In genomic region chr5:31108000-31108490, GRCm38 (mm10) we compare ENCODE assay signal across 18 mouse cellular contexts. TPM values are rescaled to one million over a fixed set of nuclear protein-coding genes. Genes with fewer than 3 reads are reported as not detected.
DNase-seq lines count a peak whose midpoint lies in the region; ATAC-seq and TF ChIP-seq lines count a peak whose summit lies in the region.
"Had no signal": no experiment of that assay in that cellular context is flagged by ENCODE, and none has a peak within 500 bp of the region (broad histone marks: within the 10 kb centered on the region; RNA-seq: fewer than 3 reads in every experiment).

Gene Slc30a3 (minus strand): TSS chr5:31108237.

- H3K4me2 ChIP-seq in midbrain, embryonic 14.5 days (ENCODE audit: low read length): no peak within 1 kb of the TSS
- H3K4me2 ChIP-seq: forebrain, embryonic 13.5 days; liver, embryonic 12.5 days had no signal

- H3K36me3 ChIP-seq in midbrain, embryonic 14.5 days (ENCODE audit: control insufficient read depth, insufficient read depth, low read length): no peaks in the 10 kb centered on the region
- H3K36me3 ChIP-seq: heart, embryonic 10.5 days; liver, embryonic 12.5 days had no signal

- TF ChIP-seq CTCF in brain, embryonic 14.5 days (IDR thresholded peaks at IDR 0.05; ENCODE audit: borderline replicate concordance, extremely low read depth, insufficient read depth, insufficient read length): no peak

- H3K9ac ChIP-seq in midbrain, embryonic 14.5 days (replicated peaks; ENCODE audit: low read length): no peak within 1 kb of the TSS
- H3K9ac ChIP-seq: forebrain, embryonic 13.5 days; liver, embryonic 12.5 days had no signal

- WGBS in midbrain, embryonic 14.5 days: 91% methylated on average over 18 of the region's 18 CpGs

- H3K27ac ChIP-seq in midbrain, embryonic 14.5 days (replicated peaks; ENCODE audit: low read depth, low read length): no peak within 1 kb of the TSS
- H3K27ac ChIP-seq: forebrain, embryonic 13.5 days; heart, embryonic 10.5 days; liver, embryonic 12.5 days had no signal

- H3K9me3 ChIP-seq in midbrain, embryonic 14.5 days (ENCODE audit: control insufficient read depth, low read length): no peaks in the 10 kb centered on the region
- H3K9me3 ChIP-seq: forebrain, embryonic 13.5 days; heart, embryonic 10.5 days; liver, embryonic 12.5 days had no signal

- no peak for TF ChIP-seq POLR2A in brain, embryonic 14.5 days (IDR thresholded peaks at IDR 0.05; ENCODE audit: borderline replicate concordance, extremely low read depth, insufficient read depth, insufficient read length, poor library complexity, severe bottlenecking)

- no peak within 1 kb of the TSS for H3K4me3 ChIP-seq in midbrain, embryonic 14.5 days (replicated peaks; ENCODE audit: low read depth, low read length)
- H3K4me3 ChIP-seq: forebrain, embryonic 13.5 days; heart, embryonic 10.5 days; liver, embryonic 12.5 days; megakaryocyte, embryonic 14.5 days had no signal

- no peak for ATAC-seq in midbrain, embryonic 14.5 days (ENCODE audit: low FRiP score, low TSS enrichment)
- ATAC-seq: forebrain, embryonic 13.5 days; liver, embryonic 12.5 days had no signal

- H3K4me1 ChIP-seq in midbrain, embryonic 14.5 days (ENCODE audit: control insufficient read depth, insufficient read depth, low read length): no peaks in the 10 kb centered on the region
- H3K4me1 ChIP-seq: forebrain, embryonic 13.5 days; heart, embryonic 10.5 days; liver, embryonic 12.5 days had no signal

- no peak for DNase-seq in layer of hippocampus, adult 18-20 months (ENCODE audit: low spot score in 2 of 2)
- DNase-seq in layer of hippocampus, adult 9-11 months: no peak
- DNase-seq in brain, embryonic 14.5 days (ENCODE audit: low read depth): no peak
- no peak for DNase-seq in layer of hippocampus, postnatal 10 days (ENCODE audit: low spot score in 2 of 2)
- DNase-seq in midbrain, embryonic 14.5 days: no peak
- DNase-seq in thymus, postnatal 10 days (ENCODE audit: low spot score in 2 of 2): no peak
- DNase-seq in spleen, postnatal 14 days (ENCODE audit: low spot score in 2 of 2): no peak
- no peak for DNase-seq in adrenal gland, postnatal 10 days
- DNase-seq: adrenal gland, postnatal 36 days; heart, postnatal 36 days; kidney, adult 11 months; kidney, postnatal 4 days; spleen, adult 18-20 months had no signal

- no peaks in the 10 kb centered on the region for H3K27me3 ChIP-seq in midbrain, embryonic 14.5 days (ENCODE audit: control insufficient read depth, insufficient read depth, low read length)

RNA-seq across cellular contexts. Expression of gene Slc30a3, which starts in this region (rescaled TPM):
- total RNA-seq in layer of hippocampus, adult 18-20 months (2021): 10 to 100 TPM; 84.1 to 93.8 TPM
- 21.2 and 31.6 TPM in 2 replicates for polyA plus RNA-seq in brain, embryonic 14.5 days (2012; rRNA removed)
- 10 to 100 TPM; 41.0 to 47.6 TPM for total RNA-seq in layer of hippocampus, postnatal 10 days (2021)
- 19.8 and 20.0 TPM in 2 replicates for polyA plus RNA-seq in midbrain, embryonic 14.5 days (2014; fragmentation: Nextera tagmentation; extraction: Ambion mirVana)
- under 1 TPM; 0.60 to 0.76 TPM for total RNA-seq in adrenal gland, postnatal 10 days (2021)
- total RNA-seq: adrenal gland, postnatal 36 days; common myeloid progenitor, adult 5-6 weeks; heart, postnatal 36 days had no signal

Comparison
In these comparisons a context has a peak if more than half of its experiments do, and no peak if none do; other contexts are left out.
1. RNA of gene Slc30a3 (total RNA-seq): 84.1 to 93.8 TPM in layer of hippocampus, adult 18-20 months and 41.0 to 47.6 TPM in layer of hippocampus, postnatal 10 days; 0.60 to 0.76 TPM in adrenal gland, postnatal 10 days; every median in the first group is over 10 times any median in the second.